Mouse (Mus musculus): Measurements from ENCODE around the gene Grin2d. TPM values are rescaled to one million over a fixed set of nuclear protein-coding genes. Genes with fewer than 3 reads are reported as not detected.

Grin2d gene
- polyA plus RNA-seq, 1 experiment from 2014 or later, result 0.09 TPM

- 90% methylated on average over 44 of the region's 44 CpGs for WGBS
- Histone ChIP-seq H3K27me3 (ENCODE audit: poor library complexity, severe bottlenecking) (peaks cover 72% of the 10 kb centered on the region), H3K27ac (no peak overlapping the region), H3K9me3 (peaks cover 5% of the 10 kb centered on the region; the same call in 1 of the 2 replicates), H3K36me3 (replicated peaks) (peaks cover 78% of the 10 kb centered on the region), H3K4me3 (no peak overlapping the region), H3K4me1 (peaks cover 27% of the 10 kb centered on the region)
- no peak for DNase-seq (ENCODE audit: extremely low spot score, low spot score)
These were observed 84.1 kb downstream of the Grin2d start for GRCm38 (mm10) chr7:45793969-45794585.

- Histone ChIP-seq H3K4me1 (peaks cover 20% of the 10 kb centered on the region), H3K4me3 (no peak overlapping the region), H3K27ac (no peak overlapping the region), H3K36me3 (replicated peaks) (peaks cover 86% of the 10 kb centered on the region), H3K27me3 (ENCODE audit: poor library complexity, severe bottlenecking) (peaks cover 64% of the 10 kb centered on the region), H3K9me3 (peaks cover 5% of the 10 kb centered on the region; the same call in 1 of the 2 replicates)
- 85% methylated on average over 24 of the region's 24 CpGs for WGBS
- DNase-seq (ENCODE audit: extremely low spot score, low spot score), result no peak
These were observed 84.9 kb downstream of the Grin2d start for GRCm38 (mm10) chr7:45793240-45793639.

- peaks cover 16% of the 10 kb centered on the region for H3K4me1 ChIP-seq
- peaks cover 5% of the 10 kb centered on the region; the same call in 1 of the 2 replicates for H3K9me3 ChIP-seq
- no peak for DNase-seq (ENCODE audit: extremely low spot score, low spot score)
- peaks cover 55% of the 10 kb centered on the region for H3K27me3 ChIP-seq (ENCODE audit: poor library complexity, severe bottlenecking)
- H3K4me3 ChIP-seq, result no peak overlapping the region
- 79% methylated on average over 17 of the region's 17 CpGs for WGBS
- H3K27ac ChIP-seq, result no peak overlapping the region
- peaks cover 97% of the 10 kb centered on the region for H3K36me3 ChIP-seq (replicated peaks)
These were observed 86.3 kb downstream of the Grin2d start for GRCm38 (mm10) chr7:45791756-45792490.

- no peak for DNase-seq (ENCODE audit: extremely low spot score, low spot score)
- peaks cover 86% of the 10 kb centered on the region for H3K36me3 ChIP-seq (replicated peaks)
- H3K27ac ChIP-seq, result no peak overlapping the region
- no peak overlapping the region for H3K4me3 ChIP-seq
- H3K4me1 ChIP-seq, result peaks cover 25% of the 10 kb centered on the region
- WGBS, result 86% methylated on average over 6 of the region's 6 CpGs
- H3K27me3 ChIP-seq (ENCODE audit: poor library complexity, severe bottlenecking), result peaks cover 52% of the 10 kb centered on the region
- peaks cover 5% of the 10 kb centered on the region; the same call in 1 of the 2 replicates for H3K9me3 ChIP-seq
These were observed 87.5 kb downstream of the Grin2d start for GRCm38 (mm10) chr7:45790721-45791120.

GRCm38 (mm10) chr7:45787642-45788041 lies 90.5 kb downstream of the Grin2d start:
- peak overlapping the region; percentile 95 for H3K4me3 ChIP-seq
- peaks cover 48% of the 10 kb centered on the region for H3K4me1 ChIP-seq
- H3K9me3 ChIP-seq, result peaks cover 5% of the 10 kb centered on the region; the same call in 1 of the 2 replicates
- peaks cover 55% of the 10 kb centered on the region for H3K36me3 ChIP-seq (replicated peaks)
- DNase-seq (ENCODE audit: extremely low spot score, low spot score), result no peak
- peak overlapping the region; percentile 94; the same call in 1 of the 2 replicates for H3K27ac ChIP-seq
- WGBS, result 89% methylated on average over 22 of the region's 22 CpGs
- H3K27me3 ChIP-seq (ENCODE audit: poor library complexity, severe bottlenecking), result peaks cover 44% of the 10 kb centered on the region

DNA sequence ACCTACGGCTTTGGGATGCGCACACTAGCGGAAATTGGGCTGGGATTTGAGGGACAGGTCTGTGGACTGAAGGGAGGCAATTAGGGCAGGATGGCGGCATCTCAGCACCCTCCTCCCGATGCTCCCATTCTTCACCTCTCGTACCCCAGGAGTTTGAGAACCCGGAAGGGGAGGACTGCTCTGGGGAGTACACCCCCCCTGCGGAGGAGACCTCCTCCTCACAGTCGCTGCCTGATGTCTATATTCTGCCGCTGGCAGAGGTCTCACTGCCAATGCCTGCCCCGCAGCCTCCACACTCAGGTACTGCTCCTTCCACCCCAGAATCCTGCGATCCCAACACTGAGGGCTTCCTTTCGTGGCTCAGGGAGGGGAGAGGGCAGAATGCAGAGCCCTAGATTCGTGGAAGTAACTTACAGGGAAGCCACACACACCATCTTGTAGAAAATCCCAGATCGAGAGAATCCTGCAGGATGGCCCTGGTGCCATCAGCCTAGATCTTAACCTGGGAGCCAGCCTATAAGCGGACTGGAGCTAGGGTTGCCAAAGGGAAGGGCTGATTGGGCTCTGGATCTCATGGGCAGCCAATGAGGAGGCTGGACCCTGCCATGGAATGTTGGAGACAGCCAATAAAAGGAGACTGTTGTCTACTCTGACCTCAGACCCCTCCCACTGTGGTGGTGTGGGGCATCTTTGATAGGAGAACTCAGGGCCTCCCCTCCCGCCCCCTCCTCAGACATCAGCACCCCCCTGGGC lies 91.3 kb downstream of the Grin2d start:
- Histone ChIP-seq H3K27ac (peak overlapping the region; percentile 94), H3K27me3 (ENCODE audit: poor library complexity, severe bottlenecking) (peaks cover 44% of the 10 kb centered on the region)

DNA sequence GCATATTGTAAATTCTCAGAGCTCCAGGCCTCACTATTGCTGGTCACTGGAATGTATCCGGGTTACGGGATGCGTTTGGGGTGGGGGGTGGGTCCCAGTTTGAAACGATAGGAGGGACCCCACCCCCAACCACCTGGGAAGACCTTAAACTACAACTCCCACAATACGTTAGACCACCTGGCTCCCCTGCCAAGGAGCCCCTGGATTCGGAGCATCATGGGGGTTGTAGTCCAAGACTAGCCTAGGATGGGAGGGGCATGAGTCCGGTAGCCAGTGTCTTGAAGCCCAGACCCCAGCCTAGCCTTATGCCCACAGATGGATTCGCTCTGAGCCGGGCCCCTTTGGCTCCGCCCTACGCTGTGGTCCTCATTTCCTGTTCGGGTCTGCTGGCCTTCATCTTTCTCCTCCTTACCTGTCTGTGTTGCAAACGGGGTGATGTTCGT lies 92.0 kb downstream of the Grin2d start:
- Histone ChIP-seq H3K27ac (peak overlapping the region; percentile 94), H3K9me3 (peaks cover 5% of the 10 kb centered on the region; the same call in 1 of the 2 replicates), H3K4me1 (peaks cover 48% of the 10 kb centered on the region), H3K27me3 (ENCODE audit: poor library complexity, severe bottlenecking) (peaks cover 45% of the 10 kb centered on the region), H3K4me3 (peak overlapping the region; percentile 95), H3K36me3 (replicated peaks) (peaks cover 40% of the 10 kb centered on the region)
- DNase-seq (ENCODE audit: extremely low spot score, low spot score), result peak; percentile 77
- WGBS, result under 1% methylated on average over 14 of the region's 14 CpGs

More for the DNA sequence above, 91.3 kb downstream of the Grin2d start:
- DNase-seq (ENCODE audit: extremely low spot score, low spot score), result peak; percentile 58
- WGBS, result 7% methylated on average over 17 of the region's 17 CpGs
- peaks cover 48% of the 10 kb centered on the region for H3K4me1 ChIP-seq
- H3K36me3 ChIP-seq (replicated peaks), result peaks cover 47% of the 10 kb centered on the region
- H3K4me3 ChIP-seq, result peak overlapping the region; percentile 95
- peaks cover 5% of the 10 kb centered on the region; the same call in 1 of the 2 replicates for H3K9me3 ChIP-seq

- H3K4me3 ChIP-seq, result peak overlapping the region; percentile 95
- peaks cover 48% of the 10 kb centered on the region for H3K4me1 ChIP-seq
- no peak for DNase-seq (ENCODE audit: extremely low spot score, low spot score)
- H3K9me3 ChIP-seq, result peaks cover 5% of the 10 kb centered on the region; the same call in 1 of the 2 replicates
- peaks cover 34% of the 10 kb centered on the region for H3K36me3 ChIP-seq (replicated peaks)
- 1% methylated on average over 40 of the region's 42 CpGs for WGBS
- H3K27me3 ChIP-seq (ENCODE audit: poor library complexity, severe bottlenecking), result peaks cover 51% of the 10 kb centered on the region
- peak overlapping the region; percentile 94 for H3K27ac ChIP-seq
These were observed 92.6 kb downstream of the Grin2d start for GRCm38 (mm10) chr7:45785388-45786135.

DNA sequence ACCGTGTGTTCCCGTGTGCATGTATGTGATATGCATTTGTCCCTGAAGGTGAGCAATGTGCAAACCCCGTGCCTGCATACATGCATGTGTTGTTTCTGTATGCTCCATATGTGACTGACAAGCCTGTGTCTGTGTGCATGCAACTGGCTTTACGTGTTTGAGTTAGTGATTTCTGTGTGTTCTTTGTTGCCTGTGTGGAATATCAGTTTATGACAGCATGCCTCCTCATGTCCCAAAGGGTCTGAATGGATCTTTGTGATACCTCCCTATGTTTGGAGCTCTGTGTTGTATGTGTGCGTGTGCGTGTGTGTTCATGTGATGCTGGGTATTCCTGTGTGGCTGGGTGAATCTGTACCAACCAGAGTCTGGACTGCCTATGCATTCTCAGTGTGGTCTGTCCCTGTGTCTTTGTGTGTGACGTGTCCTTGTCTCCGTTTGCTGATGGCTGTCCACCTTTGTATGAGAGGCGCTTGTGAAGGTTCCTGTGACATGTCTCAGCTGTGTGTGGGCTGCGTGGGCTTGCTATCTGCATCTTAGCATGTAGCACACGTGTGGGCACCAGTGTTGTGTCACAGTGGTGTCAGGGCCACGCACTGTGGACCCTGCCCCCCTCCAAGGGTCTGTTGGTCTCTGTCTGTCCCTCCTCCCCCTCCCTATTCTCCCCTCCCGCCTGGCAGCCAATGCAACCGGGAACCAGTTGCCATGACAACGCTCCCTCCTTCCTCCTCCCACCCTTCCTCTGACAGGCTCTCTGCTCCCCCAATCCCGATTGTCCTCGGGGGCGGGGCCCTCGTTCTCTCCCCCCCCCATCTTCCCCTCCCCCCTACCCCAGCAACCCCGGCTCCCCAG lies 93.4 kb downstream of the Grin2d start, which contains the start of gene Sult2b1:
Gene Sult2b1 (minus strand): TSS at position 146 of the 849 bp plus-strand sequence.
- DNase-seq (ENCODE audit: extremely low spot score, low spot score), result peak; percentile 92
- H3K27ac ChIP-seq, result peak within 1 kb of the TSS; percentile 94
- peak within 1 kb of the TSS; percentile 95 for H3K4me3 ChIP-seq
- 22% methylated on average over 20 of the region's 20 CpGs for WGBS
- peaks cover 49% of the 10 kb centered on the region for H3K4me1 ChIP-seq
- peaks cover under 1% of the 10 kb centered on the region; the same call in 1 of the 2 replicates for H3K9me3 ChIP-seq
- H3K36me3 ChIP-seq (replicated peaks), result peaks cover 26% of the 10 kb centered on the region
- peaks cover 55% of the 10 kb centered on the region for H3K27me3 ChIP-seq (ENCODE audit: poor library complexity, severe bottlenecking)

GRCm38 (mm10) chr7:45783511-45784091 lies 94.6 kb downstream of the Grin2d start, which contains the start of gene Lmtk3:
Gene Lmtk3, plus strand, starts transcription at chr7:45783738.
- under 1% methylated on average over 38 of the region's 38 CpGs for WGBS
- Histone ChIP-seq H3K27ac (peak within 1 kb of the TSS; percentile 94), H3K4me1 (peaks cover 61% of the 10 kb centered on the region), H3K36me3 (replicated peaks) (peaks cover 15% of the 10 kb centered on the region), H3K4me3 (peak within 1 kb of the TSS; percentile 95), H3K9me3 (no peaks in the 10 kb centered on the region; the same call in 1 of the 2 replicates), H3K27me3 (ENCODE audit: poor library complexity, severe bottlenecking) (peaks cover 66% of the 10 kb centered on the region)
- DNase-seq (ENCODE audit: extremely low spot score, low spot score), result peak; percentile 81

GRCm38 (mm10) chr7:45782271-45782670 lies 95.9 kb downstream of the Grin2d start:
- peaks cover 1% of the 10 kb centered on the region for H3K36me3 ChIP-seq (replicated peaks)
- H3K4me1 ChIP-seq, result peaks cover 55% of the 10 kb centered on the region
- no peak overlapping the region for H3K4me3 ChIP-seq
- no peak overlapping the region for H3K27ac ChIP-seq
- WGBS, result 79% methylated on average over 4 of the region's 4 CpGs
- DNase-seq (ENCODE audit: extremely low spot score, low spot score), result no peak
- H3K27me3 ChIP-seq (ENCODE audit: poor library complexity, severe bottlenecking), result peaks cover 68% of the 10 kb centered on the region
- no peaks in the 10 kb centered on the region; the same call in 1 of the 2 replicates for H3K9me3 ChIP-seq
